Mouse (Mus musculus): Measurements from ENCODE around the gene Nr5a2. TPM values are rescaled to one million over a fixed set of nuclear protein-coding genes. Genes with fewer than 3 reads are reported as not detected.

Nr5a2 gene
- total RNA-seq, 1 experiment from 2014 or later, result not detected

DNA sequence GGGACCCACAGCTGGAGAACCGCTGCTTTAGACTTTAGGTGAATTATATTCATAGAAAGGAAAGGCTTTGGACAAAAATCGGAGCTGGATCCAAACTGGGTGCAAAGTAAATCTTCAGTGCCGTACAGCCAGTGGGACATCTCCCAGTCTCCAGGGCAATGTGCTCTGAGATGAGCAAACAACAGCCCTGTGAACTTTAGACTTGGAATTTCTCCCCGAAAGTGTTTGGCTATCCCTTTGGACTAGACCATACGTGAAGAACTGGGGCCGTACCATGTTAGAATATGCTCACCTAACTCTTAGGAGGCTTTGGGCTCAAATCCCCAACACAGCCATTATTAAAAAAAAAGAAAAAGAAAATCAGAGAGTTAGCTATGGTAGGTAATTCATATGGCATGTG lies 30.5 kb downstream of the Nr5a2 start:
- no peak for ATAC-seq (replicated peaks in 1 of 2; ENCODE audit: insufficient read depth in 1 of 2, low FRiP score in 2 of 2, low TSS enrichment in 1 of 2, low read depth in 1 of 2, poor library complexity in 2 of 2, severe bottlenecking in 2 of 2)

DNA sequence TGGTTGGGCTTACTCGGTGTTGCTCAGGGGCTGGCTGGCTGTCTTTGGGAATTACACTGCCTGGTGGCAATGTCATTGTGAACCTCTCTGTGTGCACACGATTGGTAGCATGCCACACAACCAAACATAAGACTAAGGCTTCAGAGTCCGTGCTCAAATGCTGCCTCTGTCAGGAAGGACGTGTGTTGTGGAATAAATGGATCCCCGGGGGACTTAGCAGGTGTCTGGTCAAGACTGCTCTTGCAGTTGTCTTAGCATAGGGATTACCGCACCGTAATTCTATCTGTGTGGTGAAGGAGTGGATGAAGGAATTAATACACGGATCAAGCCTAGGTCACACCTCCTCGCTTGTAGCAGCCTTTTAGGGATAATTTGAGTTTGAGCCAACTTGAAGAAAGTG lies 32.8 kb downstream of the Nr5a2 start:
- ATAC-seq (replicated peaks in 1 of 2; ENCODE audit: insufficient read depth in 1 of 2, low FRiP score in 2 of 2, low TSS enrichment in 1 of 2, low read depth in 1 of 2, poor library complexity in 2 of 2, severe bottlenecking in 2 of 2), result no peak

DNA sequence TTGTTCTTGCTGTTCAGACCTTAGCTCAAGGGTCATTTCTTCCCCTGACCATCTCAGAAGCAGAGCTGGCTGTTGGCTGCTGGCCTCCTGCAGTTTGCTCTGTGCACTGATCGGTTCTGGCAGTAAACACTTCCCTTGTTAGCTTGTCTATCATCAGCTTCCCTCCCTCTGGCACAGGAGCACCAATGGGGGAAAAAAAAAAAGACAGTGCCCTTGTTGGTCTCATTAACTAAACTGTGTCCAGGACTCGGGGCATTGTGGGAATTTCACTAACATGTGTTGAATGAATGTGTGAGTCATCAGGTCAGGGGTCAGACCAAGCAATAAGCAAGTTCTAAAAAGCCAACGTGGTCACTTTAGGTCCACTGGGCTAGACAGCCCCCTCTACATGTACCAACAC lies 34.2 kb downstream of the Nr5a2 start:
- ATAC-seq (replicated peaks in 1 of 2; ENCODE audit: insufficient read depth in 1 of 2, low FRiP score in 2 of 2, low TSS enrichment in 1 of 2, low read depth in 1 of 2, poor library complexity in 2 of 2, severe bottlenecking in 2 of 2), result no peak

DNA sequence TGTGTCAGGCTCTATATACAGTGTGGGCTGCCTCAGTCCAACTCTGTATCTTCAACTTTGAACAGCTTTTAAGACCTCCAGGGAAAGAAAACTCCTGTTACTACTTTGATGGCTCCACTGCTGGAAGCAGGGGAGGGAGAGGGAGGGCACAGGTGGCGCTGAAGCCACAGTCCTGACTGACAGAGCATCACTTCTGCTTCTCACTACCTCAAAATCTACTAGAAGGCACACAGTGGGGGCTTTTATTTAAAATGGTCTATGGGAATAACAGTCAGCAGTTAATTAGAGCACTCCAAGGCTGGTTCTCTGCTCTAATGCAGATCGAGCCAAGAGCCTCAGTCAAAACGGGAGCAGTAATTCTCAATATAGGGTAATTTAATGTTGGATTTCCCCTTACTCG lies 40.2 kb downstream of the Nr5a2 start:
- no peak for ATAC-seq (replicated peaks in 1 of 2; ENCODE audit: insufficient read depth in 1 of 2, low FRiP score in 2 of 2, low TSS enrichment in 1 of 2, low read depth in 1 of 2, poor library complexity in 2 of 2, severe bottlenecking in 2 of 2)

DNA sequence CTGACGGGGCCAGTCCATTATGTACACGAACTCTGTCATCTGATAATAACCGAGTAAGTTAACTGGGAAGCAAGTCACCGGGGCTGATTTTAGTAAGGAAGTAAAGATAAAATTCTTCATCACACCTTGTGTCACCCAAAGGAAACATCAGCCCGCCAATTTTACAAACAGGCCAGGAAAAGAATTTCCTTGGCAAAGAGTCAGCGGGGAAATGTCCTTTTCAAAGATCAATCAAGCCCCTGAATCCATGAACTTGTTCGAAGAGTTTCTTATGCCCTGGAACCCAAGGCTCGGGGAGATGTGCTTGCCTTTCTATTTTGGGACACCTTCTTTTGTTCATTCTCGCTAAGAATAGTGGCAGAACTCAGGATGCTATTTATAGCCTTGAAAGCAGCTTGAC lies 41.5 kb downstream of the Nr5a2 start:
- ATAC-seq (replicated peaks in 1 of 2; ENCODE audit: insufficient read depth in 1 of 2, low FRiP score in 2 of 2, low TSS enrichment in 1 of 2, low read depth in 1 of 2, poor library complexity in 2 of 2, severe bottlenecking in 2 of 2), result no peak

DNA sequence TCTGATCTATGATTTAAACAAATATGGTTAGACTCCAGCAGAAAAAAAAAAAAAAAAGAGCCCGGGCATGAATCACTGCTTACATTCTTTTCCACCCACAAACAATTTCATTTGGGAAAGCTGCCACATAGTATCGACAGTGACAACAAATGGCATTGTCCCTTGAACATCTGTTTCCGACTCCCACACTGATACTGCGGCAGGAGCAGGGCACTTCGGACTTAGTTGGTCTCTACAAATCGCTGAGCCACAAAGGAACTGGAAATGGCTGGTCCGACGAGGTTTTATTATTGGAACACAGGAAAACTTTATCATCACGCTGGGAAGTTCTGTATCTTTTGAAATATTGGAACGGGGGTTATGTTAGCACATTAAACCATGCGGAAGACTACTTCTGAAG lies 44.8 kb downstream of the Nr5a2 start:
- ATAC-seq (replicated peaks in 1 of 2; ENCODE audit: insufficient read depth in 1 of 2, low FRiP score in 2 of 2, low TSS enrichment in 1 of 2, low read depth in 1 of 2, poor library complexity in 2 of 2, severe bottlenecking in 2 of 2), result no peak

GRCm38 (mm10) chr1:136911996-136912395 lies 48.3 kb downstream of the Nr5a2 start:
- ATAC-seq (replicated peaks in 1 of 2; ENCODE audit: insufficient read depth in 1 of 2, low FRiP score in 2 of 2, low TSS enrichment in 1 of 2, low read depth in 1 of 2, poor library complexity in 2 of 2, severe bottlenecking in 2 of 2), result no peak

DNA sequence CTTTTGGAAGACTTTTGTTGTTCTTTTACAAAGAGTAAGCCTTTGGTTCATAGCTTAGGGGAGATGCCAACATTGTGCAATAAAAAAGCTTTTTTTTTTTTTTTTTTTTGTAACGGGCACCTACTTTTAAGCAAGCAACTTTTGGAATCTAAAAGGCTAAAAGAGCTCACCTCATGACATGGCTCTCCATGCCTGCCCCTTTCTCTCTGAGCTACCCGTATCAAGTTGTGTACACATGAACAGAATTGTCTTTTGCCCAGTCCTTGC lies 48.7 kb downstream of the Nr5a2 start:
- no peak for ATAC-seq (replicated peaks in 1 of 2; ENCODE audit: insufficient read depth in 1 of 2, low FRiP score in 2 of 2, low TSS enrichment in 1 of 2, low read depth in 1 of 2, poor library complexity in 2 of 2, severe bottlenecking in 2 of 2)

GRCm38 (mm10) chr1:136910741-136911593 lies 49.3 kb downstream of the Nr5a2 start:
- no peak for ATAC-seq (replicated peaks in 1 of 2; ENCODE audit: insufficient read depth in 1 of 2, low FRiP score in 2 of 2, low TSS enrichment in 1 of 2, low read depth in 1 of 2, poor library complexity in 2 of 2, severe bottlenecking in 2 of 2)

- no peak for ATAC-seq (replicated peaks in 1 of 2; ENCODE audit: insufficient read depth in 1 of 2, low FRiP score in 2 of 2, low TSS enrichment in 1 of 2, low read depth in 1 of 2, poor library complexity in 2 of 2, severe bottlenecking in 2 of 2)
Measured at GRCm38 (mm10) chr1:136910144-136910543, 50.1 kb downstream of the Nr5a2 start.

GRCm38 (mm10) chr1:136909494-136910037 lies 50.7 kb downstream of the Nr5a2 start:
- ATAC-seq (replicated peaks in 1 of 2; ENCODE audit: insufficient read depth in 1 of 2, low FRiP score in 2 of 2, low TSS enrichment in 1 of 2, low read depth in 1 of 2, poor library complexity in 2 of 2, severe bottlenecking in 2 of 2), result no peak

- no peak for ATAC-seq (replicated peaks in 1 of 2; ENCODE audit: insufficient read depth in 1 of 2, low FRiP score in 2 of 2, low TSS enrichment in 1 of 2, low read depth in 1 of 2, poor library complexity in 2 of 2, severe bottlenecking in 2 of 2)
Measured at GRCm38 (mm10) chr1:136898130-136898529, 62.1 kb downstream of the Nr5a2 start.

GRCm38 (mm10) chr1:136896351-136896750 lies 63.9 kb downstream of the Nr5a2 start:
- ATAC-seq (replicated peaks in 1 of 2; ENCODE audit: insufficient read depth in 1 of 2, low FRiP score in 2 of 2, low TSS enrichment in 1 of 2, low read depth in 1 of 2, poor library complexity in 2 of 2, severe bottlenecking in 2 of 2), result no peak

- no peak for ATAC-seq (replicated peaks in 1 of 2; ENCODE audit: insufficient read depth in 1 of 2, low FRiP score in 2 of 2, low TSS enrichment in 1 of 2, low read depth in 1 of 2, poor library complexity in 2 of 2, severe bottlenecking in 2 of 2)
Measured at GRCm38 (mm10) chr1:136895877-136896276, 64.4 kb downstream of the Nr5a2 start.

GRCm38 (mm10) chr1:136894753-136895152 lies 65.5 kb downstream of the Nr5a2 start:
- ATAC-seq (replicated peaks in 1 of 2; ENCODE audit: insufficient read depth in 1 of 2, low FRiP score in 2 of 2, low TSS enrichment in 1 of 2, low read depth in 1 of 2, poor library complexity in 2 of 2, severe bottlenecking in 2 of 2), result no peak

DNA sequence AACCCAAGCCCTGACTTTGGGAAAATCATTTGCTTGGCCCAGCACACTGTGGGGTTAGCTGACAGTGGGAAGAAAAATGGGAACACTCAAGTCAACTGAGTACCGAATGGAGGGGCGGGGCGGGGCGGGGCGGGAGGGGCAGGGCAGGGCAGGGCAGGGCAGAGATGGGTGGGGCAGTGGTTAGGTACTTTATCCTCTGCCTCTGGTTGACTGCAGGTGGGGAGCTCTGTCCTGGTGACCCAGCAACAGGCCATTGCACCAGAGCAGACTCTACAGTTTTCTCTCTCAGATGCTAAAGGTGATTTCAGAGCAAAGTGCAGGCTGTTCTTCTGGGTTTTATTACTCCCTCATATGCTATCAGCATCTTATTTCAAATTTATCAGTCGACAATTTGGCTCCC lies 67.1 kb downstream of the Nr5a2 start:
- ATAC-seq (replicated peaks in 1 of 2; ENCODE audit: insufficient read depth in 1 of 2, low FRiP score in 2 of 2, low TSS enrichment in 1 of 2, low read depth in 1 of 2, poor library complexity in 2 of 2, severe bottlenecking in 2 of 2), result no peak

DNA sequence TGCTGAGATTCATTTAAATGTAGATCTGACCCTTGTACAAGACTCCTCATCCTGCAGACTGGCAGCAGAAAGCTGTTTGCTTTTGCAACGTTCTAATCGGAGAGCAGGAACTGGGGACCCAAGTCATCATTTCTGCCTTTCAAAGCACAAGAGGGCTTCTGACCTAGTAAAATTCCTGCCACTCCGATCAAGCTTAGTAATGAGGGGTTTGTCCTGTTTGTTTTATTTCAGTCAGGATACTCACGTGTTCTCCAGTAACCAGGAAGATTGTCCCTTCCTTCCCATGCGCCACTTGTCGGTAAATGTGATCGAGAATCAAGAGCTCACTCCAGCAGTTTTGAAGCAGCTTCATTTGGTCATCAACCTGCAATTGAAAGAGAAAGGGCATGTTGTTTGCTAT lies 69.8 kb downstream of the Nr5a2 start:
- no peak for ATAC-seq (replicated peaks in 1 of 2; ENCODE audit: insufficient read depth in 1 of 2, low FRiP score in 2 of 2, low TSS enrichment in 1 of 2, low read depth in 1 of 2, poor library complexity in 2 of 2, severe bottlenecking in 2 of 2)

- no peak for ATAC-seq (replicated peaks in 1 of 2; ENCODE audit: insufficient read depth in 1 of 2, low FRiP score in 2 of 2, low TSS enrichment in 1 of 2, low read depth in 1 of 2, poor library complexity in 2 of 2, severe bottlenecking in 2 of 2)
Measured at GRCm38 (mm10) chr1:136888704-136889103, 71.5 kb downstream of the Nr5a2 start.

- ATAC-seq (replicated peaks in 1 of 2; ENCODE audit: insufficient read depth in 1 of 2, low FRiP score in 2 of 2, low TSS enrichment in 1 of 2, low read depth in 1 of 2, poor library complexity in 2 of 2, severe bottlenecking in 2 of 2), result no peak
Measured at GRCm38 (mm10) chr1:136886678-136887077, 73.6 kb downstream of the Nr5a2 start.

Data from hematopoietic stem cell, adult 5-6 weeks (primary cell).